Comparison of ENCODE assay signal across 10 mouse cellular contexts in genomic region chr2:157970669-157971068, GRCm38 (mm10). TPM values are rescaled to one million over a fixed set of nuclear protein-coding genes. Genes with fewer than 3 reads are reported as not detected.
A peak's percentile ranks its signal among the peaks of the same experiment; 100 is the strongest.
DNase-seq lines count a peak whose midpoint lies in the region; ATAC-seq lines count a peak whose summit lies in the region.
"Had no signal": no experiment of that assay in that cellular context is flagged by ENCODE, and none has a peak within 500 bp of the region (broad histone marks: within the 10 kb centered on the region; RNA-seq: fewer than 3 reads in every experiment).

No protein-coding gene starts in this region.

- H3K4me3 ChIP-seq in intestine, embryonic 14.5 days (ENCODE audit: low read depth, low read length), result no peak overlapping the region
- H3K4me3 ChIP-seq in intestine, embryonic 16.5 days (ENCODE audit: low read length), result no peak overlapping the region
- no peak overlapping the region for H3K4me3 ChIP-seq in liver, embryonic 11.5 days (ENCODE audit: low read depth, low read length)
- H3K4me3 ChIP-seq: liver, embryonic 15.5 days; stomach, embryonic 15.5 days had no signal

- H3K9ac ChIP-seq in intestine, embryonic 14.5 days (ENCODE audit: low read length), result no peak overlapping the region
- H3K9ac ChIP-seq in intestine, embryonic 16.5 days (ENCODE audit: low read depth, low read length), result no peak overlapping the region
- H3K9ac ChIP-seq in liver, embryonic 11.5 days (ENCODE audit: low read depth, low read length), result no peak overlapping the region
- H3K9ac ChIP-seq: liver, embryonic 15.5 days; stomach, embryonic 15.5 days had no signal

- no peaks in the 10 kb centered on the region for H3K36me3 ChIP-seq in intestine, embryonic 14.5 days (ENCODE audit: control insufficient read depth, insufficient read depth, low read length)
- H3K36me3 ChIP-seq in intestine, embryonic 16.5 days (ENCODE audit: control insufficient read depth, insufficient read depth, low read length), result no peaks in the 10 kb centered on the region
- no peaks in the 10 kb centered on the region for H3K36me3 ChIP-seq in liver, embryonic 11.5 days (ENCODE audit: control insufficient read depth, insufficient read depth, low read length)
- H3K36me3 ChIP-seq: liver, embryonic 15.5 days; stomach, embryonic 15.5 days had no signal

- no peak for ATAC-seq in intestine, embryonic 14.5 days (replicated peaks; ENCODE audit: low FRiP score, low TSS enrichment, low read depth)
- no peak for ATAC-seq in intestine, embryonic 16.5 days
- no peak for ATAC-seq in liver, embryonic 11.5 days (replicated peaks; ENCODE audit: low FRiP score)

- intact Hi-C loops in left cerebral cortex, postnatal 36 days (cut with DNase I), result no loop called here

- H3K9me3 ChIP-seq in intestine, embryonic 14.5 days (ENCODE audit: control insufficient read depth, low read length), result no peaks in the 10 kb centered on the region
- H3K9me3 ChIP-seq in intestine, embryonic 16.5 days (ENCODE audit: control insufficient read depth, low read length), result no peaks in the 10 kb centered on the region
- no peaks in the 10 kb centered on the region for H3K9me3 ChIP-seq in liver, embryonic 11.5 days (ENCODE audit: control insufficient read depth, low read length)
- H3K9me3 ChIP-seq: liver, embryonic 15.5 days; stomach, embryonic 15.5 days had no signal

- 0% methylated on average over 3 of the region's 3 CpGs for WGBS in intestine, embryonic 14.5 days
- 2% methylated on average over 3 of the region's 3 CpGs for WGBS in intestine, embryonic 16.5 days
- 4% methylated on average over 3 of the region's 3 CpGs for WGBS in liver, embryonic 11.5 days

- no peak overlapping the region for H3K27ac ChIP-seq in intestine, embryonic 14.5 days (ENCODE audit: low read depth)
- no peak overlapping the region for H3K27ac ChIP-seq in intestine, embryonic 16.5 days (ENCODE audit: low read length)
- no peak overlapping the region for H3K27ac ChIP-seq in liver, embryonic 11.5 days (ENCODE audit: low read depth, low read length)
- H3K27ac ChIP-seq: liver, embryonic 15.5 days; stomach, embryonic 15.5 days had no signal

- H3K4me1 ChIP-seq in intestine, embryonic 14.5 days (replicated peaks; ENCODE audit: control insufficient read depth, insufficient read depth, low read length), result peaks cover 12% of the 10 kb centered on the region
- H3K4me1 ChIP-seq in intestine, embryonic 16.5 days (ENCODE audit: control insufficient read depth, insufficient read depth, low read length), result peaks cover 2% of the 10 kb centered on the region; the same call in 1 of the 2 replicates
- no peaks in the 10 kb centered on the region for H3K4me1 ChIP-seq in liver, embryonic 11.5 days (replicated peaks; ENCODE audit: control insufficient read depth, insufficient read depth, low read length)
- H3K4me1 ChIP-seq: liver, embryonic 15.5 days had no signal

- peak; percentile 89 for DNase-seq in intestine, embryonic 14.5 days (ENCODE audit: low spot score)
- DNase-seq in MEL-GATA-1-ER (ENCODE audit: extremely low read depth, low read depth), result peak; percentile 10
- peak; percentile 68 for DNase-seq in embryo, embryonic 11.5 days (ENCODE audit: low read depth, low spot score)
- peak; percentile 52 for DNase-seq in liver, embryonic 11.5 days (ENCODE audit: low spot score)
- peak; percentile 43 for DNase-seq in testis, postnatal 14 days (ENCODE audit: low spot score)
- DNase-seq in left cerebral cortex, postnatal 36 days (ENCODE audit: low spot score in 2 of 2), result no peak
- no peak for DNase-seq in layer of hippocampus, adult 18-20 months (ENCODE audit: low spot score in 2 of 2)

- no peaks in the 10 kb centered on the region for H3K27me3 ChIP-seq in intestine, embryonic 14.5 days (replicated peaks; ENCODE audit: control insufficient read depth, insufficient read depth, low read length)
- no peaks in the 10 kb centered on the region for H3K27me3 ChIP-seq in intestine, embryonic 16.5 days (replicated peaks; ENCODE audit: control insufficient read depth, insufficient read depth, low read length)
- H3K27me3 ChIP-seq in liver, embryonic 11.5 days (replicated peaks; ENCODE audit: control insufficient read depth, insufficient read depth, low read length), result peaks cover 23% of the 10 kb centered on the region

- H3K4me2 ChIP-seq in intestine, embryonic 14.5 days (ENCODE audit: low read length), result no peak overlapping the region
- H3K4me2 ChIP-seq in intestine, embryonic 16.5 days (ENCODE audit: low read depth, low read length), result no peak overlapping the region
- no peak overlapping the region for H3K4me2 ChIP-seq in liver, embryonic 11.5 days
- H3K4me2 ChIP-seq: liver, embryonic 15.5 days; stomach, embryonic 15.5 days had no signal

RNA-seq across cellular contexts. Expression of gene Vstm2l, which starts 56.2 kb away (rescaled TPM):
- polyA plus RNA-seq in intestine, embryonic 14.5 days (2014; fragmentation: Nextera tagmentation; extraction: Ambion mirVana), result 0.47 and 0.73 TPM in 2 replicates
- polyA plus RNA-seq in intestine, embryonic 16.5 days (2015; fragmentation: Nextera tagmentation; extraction: Ambion mirVana), result 0.10 TPM in 1 of 2 replicates, not detected in the other
- 0.52 and 0.70 TPM in 2 replicates for polyA plus RNA-seq in liver, embryonic 11.5 days (2014; fragmentation: Nextera tagmentation; extraction: Ambion mirVana)
- 100 to 1,000 TPM; 155 to 172 TPM for total RNA-seq in left cerebral cortex, postnatal 36 days (2021)
- 100 to 1,000 TPM; 126 to 132 TPM for total RNA-seq in layer of hippocampus, adult 18-20 months (2021)
- polyA plus RNA-seq: liver, embryonic 15.5 days had no signal

RNA-seq across cellular contexts. Expression of gene Tti1, which starts 57.6 kb away (rescaled TPM):
- polyA plus RNA-seq in intestine, embryonic 14.5 days (2014; fragmentation: Nextera tagmentation; extraction: Ambion mirVana), result 24.4 and 25.5 TPM in 2 replicates
- polyA plus RNA-seq in intestine, embryonic 16.5 days (2015; fragmentation: Nextera tagmentation; extraction: Ambion mirVana), result 18.4 and 20.2 TPM in 2 replicates
- 30.2 and 34.3 TPM in 2 replicates for polyA plus RNA-seq in liver, embryonic 11.5 days (2014; fragmentation: Nextera tagmentation; extraction: Ambion mirVana)
- 10 to 100 TPM; 19.7 to 21.1 TPM for total RNA-seq in left cerebral cortex, postnatal 36 days (2021)
- 10 to 100 TPM; 22.8 to 23.1 TPM for total RNA-seq in layer of hippocampus, adult 18-20 months (2021)

RNA-seq across cellular contexts. Expression of gene Rprd1b, which starts 57.6 kb away (rescaled TPM):
- 44.6 and 48.2 TPM in 2 replicates for polyA plus RNA-seq in intestine, embryonic 14.5 days (2014; fragmentation: Nextera tagmentation; extraction: Ambion mirVana)
- 33.0 and 34.2 TPM in 2 replicates for polyA plus RNA-seq in intestine, embryonic 16.5 days (2015; fragmentation: Nextera tagmentation; extraction: Ambion mirVana)
- 48.2 and 52.5 TPM in 2 replicates for polyA plus RNA-seq in liver, embryonic 11.5 days (2014; fragmentation: Nextera tagmentation; extraction: Ambion mirVana)
- 10 to 100 TPM; 50.9 to 58.1 TPM for total RNA-seq in left cerebral cortex, postnatal 36 days (2021)
- total RNA-seq in layer of hippocampus, adult 18-20 months (2021), result 10 to 100 TPM; 62.7 to 65.2 TPM

Comparison
In these comparisons a context has a peak if more than half of its experiments do, and no peak if none do; other contexts are left out.
1. DNase-seq: peak in intestine, embryonic 14.5 days (single experiment), MEL-GATA-1-ER (single experiment), embryo, embryonic 11.5 days (single experiment), liver, embryonic 11.5 days (single experiment) and testis, postnatal 14 days (single experiment); none in left cerebral cortex, postnatal 36 days (0 of 2) and layer of hippocampus, adult 18-20 months (0 of 2).